Mouse (Mus musculus) erythroblast, embryonic 14.5 days (primary cell): ENCODE results near the gene Fam219a. TPM values are rescaled to one million over a fixed set of nuclear protein-coding genes. Genes with fewer than 3 reads are reported as not detected.

ENCODE experiments used
- H3K27me3 ChIP-seq: 2 replicates; pipeline ENCODE4 v1.6.1; 2012; ENCODE audit warnings: inconsistent platforms; ENCODE audit not compliant: control insufficient read depth
- H3K36me3 ChIP-seq: 2 replicates; pipeline ENCODE4 v1.6.1; 2012; ENCODE audit warnings: mild to moderate bottlenecking, inconsistent platforms; ENCODE audit not compliant: control insufficient read depth
- H3K4me1 ChIP-seq: 2 replicates; pipeline ENCODE4 v1.6.1; 2012; ENCODE audit warnings: inconsistent platforms; ENCODE audit not compliant: control insufficient read depth
- H3K4me3 ChIP-seq: replicated peaks from 2 replicates; pipeline ENCODE3; 2012; ENCODE audit warnings: moderate library complexity, mild to moderate bottlenecking, inconsistent platforms
- H3K9me3 ChIP-seq: 2 replicates; pipeline ENCODE4 v1.6.1; 2012; ENCODE audit warnings: low read length, inconsistent platforms, mixed read lengths; ENCODE audit not compliant: control insufficient read depth
- GATA1 ChIP-seq: IDR thresholded peaks from 2 replicates; pipeline ENCODE4 v1.6.1; 2012; ENCODE audit warnings: low read length, inconsistent platforms, mixed read lengths
- TAL1 ChIP-seq: IDR thresholded peaks from 3 replicates; pipeline ENCODE4 v1.6.1; 2012; ENCODE audit warnings: low read length, inconsistent platforms, mixed read lengths
- polyA plus RNA-seq: library from polyadenylated mRNA; stranded (reverse); fragments of >175 nt; gene quantifications from 2 replicates; pipeline ENCODE4 v1.2.3, GENCODE M21; 2012

Gene Fam219a
- polyA plus RNA-seq, 1 experiment = 0.14 TPM

DNA sequence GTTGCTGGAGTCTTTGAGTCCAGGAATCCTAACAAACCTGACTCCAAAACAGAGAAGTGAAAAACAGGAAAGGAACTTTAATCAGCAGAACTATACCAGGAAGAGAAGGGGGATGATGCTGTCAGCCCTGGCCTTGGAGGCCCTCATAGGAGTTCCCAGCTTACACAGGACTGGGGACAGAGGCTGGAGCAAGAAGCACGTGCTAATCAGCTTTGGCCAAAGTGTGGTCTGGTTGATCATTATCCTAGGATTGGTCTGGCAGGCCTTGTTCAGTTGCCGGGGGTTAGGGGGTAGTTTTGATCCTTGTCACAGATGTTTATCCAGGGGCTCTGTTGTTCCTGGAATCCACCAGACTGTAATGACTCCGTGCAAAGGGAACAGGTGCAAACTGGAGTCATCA is 75.0 kb downstream of the Fam219a start:
- peaks cover 42% of the 10 kb centered on the region for H3K27me3 ChIP-seq

DNA sequence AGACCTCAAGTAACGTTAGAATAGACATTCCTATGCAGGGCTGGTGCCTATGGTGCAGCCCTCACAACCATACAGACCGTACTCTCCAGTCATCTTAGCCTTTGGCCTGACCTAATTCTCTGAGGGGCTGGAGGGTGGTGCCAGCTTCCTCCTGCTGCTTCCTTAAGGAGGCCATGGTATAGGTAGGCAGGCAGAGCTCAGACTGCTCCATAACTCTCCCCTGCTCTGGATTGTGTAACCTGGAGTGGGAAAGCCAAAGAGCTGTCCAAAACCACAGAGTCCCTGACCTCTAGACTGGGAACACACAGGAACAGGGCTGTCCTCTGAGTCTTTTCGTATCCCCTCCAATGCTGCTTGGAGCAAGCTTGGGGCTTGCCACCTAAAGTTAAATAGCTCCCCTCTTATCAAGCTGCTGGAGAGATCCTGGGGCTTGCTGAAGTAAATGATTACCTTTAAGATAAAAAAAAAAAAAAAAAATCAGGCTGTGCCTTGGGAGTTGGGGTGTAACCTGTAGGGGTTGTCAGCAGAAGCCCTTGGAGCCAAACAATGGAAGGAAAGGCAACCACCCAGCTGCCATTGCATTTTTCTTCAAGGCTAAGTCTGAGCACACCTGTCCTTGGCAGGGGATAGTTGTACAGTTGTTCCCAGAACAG is 75.7 kb downstream of the Fam219a start:
- H3K27me3 ChIP-seq = peaks cover 34% of the 10 kb centered on the region
- H3K36me3 ChIP-seq = no peaks in the 10 kb centered on the region
- peaks cover 5% of the 10 kb centered on the region for H3K4me1 ChIP-seq
- H3K4me3 ChIP-seq = no peak overlapping the region
- H3K9me3 ChIP-seq = no peaks in the 10 kb centered on the region
- no peak for TF ChIP-seq GATA1
- TF ChIP-seq TAL1 = no peak

More for the DNA sequence above, 75.0 kb downstream of the Fam219a start:
- H3K4me1 ChIP-seq = peaks cover 5% of the 10 kb centered on the region
- H3K9me3 ChIP-seq = peaks cover 5% of the 10 kb centered on the region; the same call in 1 of the 2 replicates
- no peak overlapping the region for H3K4me3 ChIP-seq
- TF ChIP-seq GATA1 = no peak
- no peaks in the 10 kb centered on the region for H3K36me3 ChIP-seq

DNA sequence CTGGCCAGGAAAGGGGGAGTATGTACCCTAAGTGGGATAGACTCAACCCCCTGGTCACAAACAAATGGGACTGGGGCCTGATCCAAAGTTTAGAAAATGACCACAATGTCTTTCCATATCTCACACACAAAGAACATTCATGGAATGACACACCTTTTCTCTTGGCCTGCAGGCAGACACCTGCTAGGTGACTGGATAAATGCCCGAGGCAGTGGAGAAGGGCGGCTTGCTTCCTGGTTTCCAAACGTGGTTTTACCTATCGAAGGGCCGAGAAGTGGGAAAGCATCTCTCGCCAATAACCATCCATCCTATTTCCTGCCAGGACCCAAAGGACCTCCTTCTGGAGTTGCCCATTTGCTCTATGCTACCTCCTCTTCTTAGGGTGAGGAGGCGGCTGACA is 76.4 kb downstream of the Fam219a start:
- Histone ChIP-seq H3K27me3 (peaks cover 27% of the 10 kb centered on the region), H3K9me3 (no peaks in the 10 kb centered on the region), H3K4me3 (no peak overlapping the region), H3K36me3 (no peaks in the 10 kb centered on the region), H3K4me1 (peaks cover 4% of the 10 kb centered on the region)
- TF ChIP-seq GATA1 (no peak), TAL1 (no peak)

DNA sequence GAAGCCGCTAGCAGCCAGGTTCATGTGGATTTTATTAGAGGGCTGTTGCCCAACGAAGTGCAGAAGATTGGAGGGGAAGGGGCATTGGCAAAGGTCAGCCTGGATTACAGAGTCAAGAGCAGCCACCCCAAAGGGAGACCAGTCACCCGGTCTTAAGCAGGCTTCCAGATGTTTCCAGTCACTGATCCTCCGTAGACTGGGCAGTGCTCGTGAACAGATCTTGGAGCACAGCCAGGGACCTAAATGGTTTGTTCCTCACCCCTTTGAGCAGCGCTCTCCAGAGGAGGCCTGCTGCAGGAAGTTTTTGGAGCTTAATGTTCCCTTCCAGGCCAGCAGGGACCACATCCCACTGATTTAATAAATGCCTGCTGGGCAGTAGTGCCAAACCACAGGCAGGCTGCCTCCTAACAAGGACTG is 87.7 kb downstream of the Fam219a start:
- H3K4me3 ChIP-seq = no peak overlapping the region
- TF ChIP-seq GATA1 = no peak
- no peak for TF ChIP-seq TAL1
- H3K4me1 ChIP-seq = no peaks in the 10 kb centered on the region
- H3K27me3 ChIP-seq = no peaks in the 10 kb centered on the region
- H3K36me3 ChIP-seq = peaks cover 9% of the 10 kb centered on the region
- H3K9me3 ChIP-seq = peaks cover 2% of the 10 kb centered on the region; the same call in 1 of the 2 replicates

DNA sequence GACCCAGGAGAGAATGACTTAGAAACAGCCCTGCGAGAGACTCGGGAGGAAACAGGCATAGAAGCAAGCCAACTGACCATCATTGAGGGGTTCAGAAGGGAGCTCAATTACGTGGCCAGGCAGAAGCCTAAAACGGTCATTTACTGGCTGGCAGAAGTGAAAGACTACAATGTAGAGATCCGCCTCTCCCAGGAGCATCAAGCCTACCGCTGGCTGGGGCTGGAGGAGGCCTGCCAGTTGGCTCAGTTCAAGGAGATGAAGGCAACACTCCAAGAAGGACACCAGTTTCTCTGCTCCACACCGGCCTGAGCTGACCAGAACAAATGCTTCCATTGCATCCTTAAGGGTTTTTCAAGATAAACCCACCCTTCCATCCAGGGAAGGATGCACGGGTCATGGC is 89.1 kb downstream of the Fam219a start:
- peaks cover 9% of the 10 kb centered on the region for H3K36me3 ChIP-seq
- no peaks in the 10 kb centered on the region for H3K27me3 ChIP-seq
- no peak for TF ChIP-seq GATA1
- TF ChIP-seq TAL1 = no peak

DNA sequence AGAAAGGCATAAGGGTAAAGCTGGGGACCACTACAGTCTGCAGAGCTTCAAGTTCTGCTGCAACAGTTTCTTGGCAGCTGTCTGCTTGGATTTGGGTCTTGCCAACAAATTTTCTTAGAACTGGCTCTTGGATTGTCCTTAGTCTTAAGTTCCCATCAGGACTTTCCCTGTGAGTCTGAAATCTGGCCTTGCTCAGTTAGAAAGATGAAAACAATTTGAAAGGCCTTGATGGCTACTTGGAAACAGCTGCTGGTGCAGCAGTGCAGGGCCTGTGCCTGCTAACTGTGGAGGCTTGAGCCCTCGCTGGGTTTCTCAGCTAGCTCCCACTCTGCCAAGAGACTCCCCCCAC is 89.9 kb downstream of the Fam219a start:
- Histone ChIP-seq H3K4me1 (no peaks in the 10 kb centered on the region), H3K27me3 (no peaks in the 10 kb centered on the region), H3K4me3 (no peak overlapping the region), H3K36me3 (peaks cover 9% of the 10 kb centered on the region), H3K9me3 (no peaks in the 10 kb centered on the region)
- no peak for TF ChIP-seq GATA1
- TF ChIP-seq TAL1 = no peak

More for the DNA sequence above, 89.1 kb downstream of the Fam219a start:
- no peak overlapping the region for H3K4me3 ChIP-seq
- no peaks in the 10 kb centered on the region for H3K4me1 ChIP-seq
- H3K9me3 ChIP-seq = no peaks in the 10 kb centered on the region

DNA sequence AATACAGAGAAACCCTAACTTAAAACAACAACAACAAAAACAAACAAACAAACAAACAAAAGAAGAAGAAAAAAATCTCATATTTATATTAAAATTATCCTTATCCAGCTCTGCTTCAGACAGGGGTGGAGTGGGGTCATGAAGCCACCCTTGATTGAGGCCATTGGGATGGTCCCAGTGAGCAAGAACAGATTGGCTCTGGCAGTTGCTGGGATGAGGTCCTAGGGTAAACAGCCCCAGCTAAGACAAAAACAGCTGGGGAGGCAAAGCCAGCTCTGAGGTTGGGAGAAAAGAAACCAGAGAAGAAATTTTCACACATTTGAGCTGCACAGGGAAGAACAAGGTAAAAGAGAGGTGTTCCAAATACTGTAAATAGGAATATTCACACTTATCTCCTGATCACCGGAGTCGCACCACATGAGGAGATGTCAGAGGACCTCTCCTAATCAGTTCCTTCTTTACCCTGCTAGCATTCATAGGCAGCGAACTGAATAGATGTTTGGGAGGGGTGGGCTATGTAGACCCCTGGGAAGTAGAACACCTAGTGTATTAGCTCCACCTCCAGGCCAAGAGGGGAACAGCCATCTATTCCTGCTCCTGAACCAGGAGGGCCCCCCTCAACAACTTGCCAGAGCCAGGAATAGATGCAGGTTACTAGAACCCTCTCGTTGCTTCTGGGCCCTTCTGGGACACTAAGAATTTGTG is 90.4 kb downstream of the Fam219a start:
- TF ChIP-seq GATA1 = no peak
- no peak for TF ChIP-seq TAL1
- Histone ChIP-seq H3K27me3 (no peaks in the 10 kb centered on the region), H3K4me3 (no peak overlapping the region), H3K9me3 (no peaks in the 10 kb centered on the region), H3K36me3 (peaks cover 9% of the 10 kb centered on the region), H3K4me1 (no peaks in the 10 kb centered on the region)

DNA sequence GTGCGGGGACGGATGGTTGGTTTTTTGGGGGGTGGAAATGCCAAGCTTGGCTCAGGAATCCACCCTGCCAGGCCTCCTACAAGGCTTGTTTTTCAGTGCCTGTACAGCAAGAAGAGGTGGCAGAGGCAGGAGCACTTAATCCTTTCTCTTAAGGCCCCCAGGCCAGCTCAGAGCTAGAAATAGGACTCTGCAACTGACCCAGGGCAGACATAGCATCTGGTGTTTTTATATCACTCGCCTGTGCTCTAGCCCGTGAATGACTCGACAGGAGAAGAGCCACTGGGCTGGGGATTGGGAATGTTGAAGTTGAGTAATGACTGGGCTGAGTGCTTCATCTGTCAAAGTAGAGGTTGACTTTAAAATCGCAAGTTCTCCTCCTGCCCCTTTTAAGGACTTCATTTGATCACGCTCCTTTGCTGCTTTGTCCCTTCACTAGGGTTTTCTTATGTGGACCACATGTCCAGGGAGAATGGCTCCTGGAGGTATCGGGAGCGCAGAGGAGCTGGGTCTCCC is 91.6 kb downstream of the Fam219a start:
- H3K4me1 ChIP-seq = no peaks in the 10 kb centered on the region
- peaks cover 9% of the 10 kb centered on the region for H3K36me3 ChIP-seq
- H3K9me3 ChIP-seq = no peaks in the 10 kb centered on the region
- no peak overlapping the region for H3K4me3 ChIP-seq
- no peaks in the 10 kb centered on the region for H3K27me3 ChIP-seq
- TF ChIP-seq TAL1 (no peak), GATA1 (no peak)

DNA sequence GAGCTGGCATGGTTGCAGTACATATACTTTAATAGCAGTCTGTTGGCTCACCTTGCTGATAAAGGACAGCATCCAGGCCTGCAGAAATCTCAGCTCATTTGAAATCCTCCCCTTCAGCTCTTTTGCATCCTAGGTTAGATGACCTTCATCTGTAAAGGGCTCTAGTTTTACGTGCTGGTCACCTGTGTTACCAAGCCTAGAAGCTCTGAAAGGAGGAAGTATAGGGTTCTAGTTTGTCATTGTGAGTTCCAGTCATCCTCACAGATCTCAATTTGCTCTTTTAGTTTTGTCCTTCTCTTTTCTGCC is 98.0 kb downstream of the Fam219a start:
- no peak for TF ChIP-seq GATA1
- no peak for TF ChIP-seq TAL1
- H3K9me3 ChIP-seq = no peaks in the 10 kb centered on the region

More for the DNA sequence above, 98.0 kb downstream of the Fam219a start:
- Histone ChIP-seq H3K27me3 (no peaks in the 10 kb centered on the region), H3K36me3 (no peaks in the 10 kb centered on the region), H3K4me3 (no peak overlapping the region), H3K4me1 (peaks cover 4% of the 10 kb centered on the region; the same call in 1 of the 2 replicates)
